Mouse (Mus musculus): ENCODE measurements at regions not wholly inside any gene's neighbourhood (a gene's known extent, or its start where the extent isn't known, plus 50 kb on each side); places are given as distances from the start of the nearest gene placed in this dataset.

GRCm38 (mm10) chr1:183562853-183563252, 144.8 kb downstream of the Hhipl2 start:
- Histone ChIP-seq H3K4me3 (no peak overlapping the region), H3K27ac (no peak overlapping the region), H3K9me3 (peaks cover 4% of the 10 kb centered on the region; the same call in 1 of the 2 replicates), H3K36me3 (no peaks in the 10 kb centered on the region), H3K27me3 (ENCODE audit: insufficient read depth, poor library complexity, severe bottlenecking) (no peaks in the 10 kb centered on the region), H3K4me1 (replicated peaks) (no peaks in the 10 kb centered on the region)
- DNase-seq (ENCODE audit: low spot score), result no peak
- WGBS, result 93% methylated on average over 3 of the region's 3 CpGs

GRCm38 (mm10) chr1:183573621-183574585, 155.9 kb downstream of the Hhipl2 start:
- no peak overlapping the region for H3K27ac ChIP-seq
- no peaks in the 10 kb centered on the region for H3K27me3 ChIP-seq (ENCODE audit: insufficient read depth, poor library complexity, severe bottlenecking)
- no peaks in the 10 kb centered on the region for H3K9me3 ChIP-seq
- no peaks in the 10 kb centered on the region for H3K4me1 ChIP-seq (replicated peaks)
- no peak overlapping the region for H3K4me3 ChIP-seq
- no peak for DNase-seq (ENCODE audit: low spot score)
- 78% methylated on average over 10 of the region's 10 CpGs for whole genome bisulfite sequencing
- H3K36me3 ChIP-seq, result no peaks in the 10 kb centered on the region

- Histone ChIP-seq H3K4me1 (replicated peaks) (no peaks in the 10 kb centered on the region), H3K4me3 (no peak overlapping the region), H3K9me3 (no peaks in the 10 kb centered on the region), H3K27ac (no peak overlapping the region), H3K27me3 (ENCODE audit: insufficient read depth, poor library complexity, severe bottlenecking) (no peaks in the 10 kb centered on the region), H3K36me3 (no peaks in the 10 kb centered on the region)
- 87% methylated on average over 6 of the region's 6 CpGs for WGBS
- DNase-seq (ENCODE audit: low spot score), result no peak
Observed at GRCm38 (mm10) chr1:183584861-183585260, 166.8 kb downstream of the Hhipl2 start.

- 87% methylated on average over 4 of the region's 4 CpGs for WGBS
- no peak overlapping the region for H3K4me3 ChIP-seq
- DNase-seq (ENCODE audit: low spot score), result no peak
- H3K9me3 ChIP-seq, result no peaks in the 10 kb centered on the region
- no peak overlapping the region for H3K27ac ChIP-seq
- no peaks in the 10 kb centered on the region for H3K36me3 ChIP-seq
- H3K4me1 ChIP-seq (replicated peaks), result no peaks in the 10 kb centered on the region
- no peaks in the 10 kb centered on the region for H3K27me3 ChIP-seq (ENCODE audit: insufficient read depth, poor library complexity, severe bottlenecking)
Observed at GRCm38 (mm10) chr1:183586406-183586805, 168.4 kb downstream of the Hhipl2 start.

- Histone ChIP-seq H3K27me3 (ENCODE audit: insufficient read depth, poor library complexity, severe bottlenecking) (no peaks in the 10 kb centered on the region), H3K27ac (no peak overlapping the region), H3K4me1 (replicated peaks) (no peaks in the 10 kb centered on the region), H3K9me3 (no peaks in the 10 kb centered on the region), H3K36me3 (no peaks in the 10 kb centered on the region), H3K4me3 (no peak overlapping the region)
- no peak for DNase-seq (ENCODE audit: low spot score)
- WGBS, result 83% methylated on average over 5 of the region's 5 CpGs
Observed at GRCm38 (mm10) chr1:183595306-183595705, 177.3 kb downstream of the Hhipl2 start.

- no peak overlapping the region for H3K4me3 ChIP-seq
- DNase-seq (ENCODE audit: low spot score), result no peak
- no peaks in the 10 kb centered on the region for H3K9me3 ChIP-seq
- no peaks in the 10 kb centered on the region for H3K4me1 ChIP-seq (replicated peaks)
- WGBS, result 85% methylated on average over 8 of the region's 8 CpGs
- no peaks in the 10 kb centered on the region for H3K36me3 ChIP-seq
- no peak overlapping the region for H3K27ac ChIP-seq
- no peaks in the 10 kb centered on the region for H3K27me3 ChIP-seq (ENCODE audit: insufficient read depth, poor library complexity, severe bottlenecking)
Observed at GRCm38 (mm10) chr1:183600466-183600865, 182.5 kb downstream of the Hhipl2 start.

- no peak for DNase-seq (ENCODE audit: low spot score)
- Histone ChIP-seq H3K27ac (no peak overlapping the region), H3K27me3 (ENCODE audit: insufficient read depth, poor library complexity, severe bottlenecking) (no peaks in the 10 kb centered on the region), H3K9me3 (no peaks in the 10 kb centered on the region), H3K4me1 (replicated peaks) (no peaks in the 10 kb centered on the region), H3K4me3 (no peak overlapping the region), H3K36me3 (no peaks in the 10 kb centered on the region)
- WGBS, result 87% methylated on average over 8 of the region's 8 CpGs
Observed at GRCm38 (mm10) chr1:183611966-183612694, 194.1 kb downstream of the Hhipl2 start.

- H3K4me3 ChIP-seq, result no peak overlapping the region
- no peaks in the 10 kb centered on the region for H3K27me3 ChIP-seq (ENCODE audit: insufficient read depth, poor library complexity, severe bottlenecking)
- H3K4me1 ChIP-seq (replicated peaks), result no peaks in the 10 kb centered on the region
- no peaks in the 10 kb centered on the region for H3K36me3 ChIP-seq
- H3K27ac ChIP-seq, result no peak overlapping the region
- DNase-seq (ENCODE audit: low spot score), result no peak
- H3K9me3 ChIP-seq, result no peaks in the 10 kb centered on the region
- 89% methylated on average over 9 of the region's 9 CpGs for WGBS
Observed at GRCm38 (mm10) chr1:183619451-183620059, 201.5 kb downstream of the Hhipl2 start.

- Histone ChIP-seq H3K4me3 (no peak overlapping the region), H3K9me3 (no peaks in the 10 kb centered on the region), H3K4me1 (replicated peaks) (no peaks in the 10 kb centered on the region), H3K27ac (no peak overlapping the region), H3K27me3 (ENCODE audit: insufficient read depth, poor library complexity, severe bottlenecking) (no peaks in the 10 kb centered on the region), H3K36me3 (no peaks in the 10 kb centered on the region)
- WGBS, result 75% methylated on average over 4 of the region's 4 CpGs
- DNase-seq (ENCODE audit: low spot score), result no peak
Observed at GRCm38 (mm10) chr1:183622341-183622740, 204.3 kb downstream of the Hhipl2 start.

- no peaks in the 10 kb centered on the region for H3K4me1 ChIP-seq (replicated peaks)
- H3K36me3 ChIP-seq, result no peaks in the 10 kb centered on the region
- 43% methylated on average over 1 of the region's 1 CpGs for WGBS
- no peak overlapping the region for H3K27ac ChIP-seq
- H3K9me3 ChIP-seq, result no peaks in the 10 kb centered on the region
- no peak overlapping the region for H3K4me3 ChIP-seq
- no peak for DNase-seq (ENCODE audit: low spot score)
- no peaks in the 10 kb centered on the region for H3K27me3 ChIP-seq (ENCODE audit: insufficient read depth, poor library complexity, severe bottlenecking)
Observed at GRCm38 (mm10) chr1:183624266-183624665, 206.3 kb downstream of the Hhipl2 start.

- 87% methylated on average over 6 of the region's 6 CpGs for WGBS
Observed at GRCm38 (mm10) chr1:183633810-183634209, 215.8 kb downstream of the Hhipl2 start.

GRCm38 (mm10) chr1:183634836-183635235, 216.8 kb downstream of the Hhipl2 start:
- 91% methylated on average over 1 of the region's 1 CpGs for WGBS
- DNase-seq (ENCODE audit: low spot score), result no peak
- H3K4me3 ChIP-seq, result no peak overlapping the region
- no peak overlapping the region for H3K27ac ChIP-seq
- H3K36me3 ChIP-seq, result no peaks in the 10 kb centered on the region
- no peaks in the 10 kb centered on the region for H3K4me1 ChIP-seq (replicated peaks)
- no peaks in the 10 kb centered on the region for H3K27me3 ChIP-seq (ENCODE audit: insufficient read depth, poor library complexity, severe bottlenecking)
- no peaks in the 10 kb centered on the region for H3K9me3 ChIP-seq

More at GRCm38 (mm10) chr1:183633810-183634209, 215.8 kb downstream of the Hhipl2 start:
- Histone ChIP-seq H3K27ac (no peak overlapping the region), H3K4me3 (no peak overlapping the region), H3K9me3 (no peaks in the 10 kb centered on the region), H3K36me3 (no peaks in the 10 kb centered on the region), H3K4me1 (replicated peaks) (no peaks in the 10 kb centered on the region), H3K27me3 (ENCODE audit: insufficient read depth, poor library complexity, severe bottlenecking) (no peaks in the 10 kb centered on the region)
- no peak for DNase-seq (ENCODE audit: low spot score)

- no peak overlapping the region for H3K27ac ChIP-seq
- no peak overlapping the region for H3K4me3 ChIP-seq
- no peaks in the 10 kb centered on the region for H3K27me3 ChIP-seq (ENCODE audit: insufficient read depth, poor library complexity, severe bottlenecking)
- H3K4me1 ChIP-seq (replicated peaks), result no peaks in the 10 kb centered on the region
- 86% methylated on average over 8 of the region's 8 CpGs for WGBS
- H3K9me3 ChIP-seq, result no peaks in the 10 kb centered on the region
- H3K36me3 ChIP-seq, result no peaks in the 10 kb centered on the region
- DNase-seq (ENCODE audit: low spot score), result no peak
Observed at GRCm38 (mm10) chr1:183637214-183637613, 219.2 kb downstream of the Hhipl2 start.

Measured in hindbrain, embryonic 10.5 days (tissue).